Comparison of ENCODE assay signal across 11 mouse cellular contexts in the genomic region with DNA sequence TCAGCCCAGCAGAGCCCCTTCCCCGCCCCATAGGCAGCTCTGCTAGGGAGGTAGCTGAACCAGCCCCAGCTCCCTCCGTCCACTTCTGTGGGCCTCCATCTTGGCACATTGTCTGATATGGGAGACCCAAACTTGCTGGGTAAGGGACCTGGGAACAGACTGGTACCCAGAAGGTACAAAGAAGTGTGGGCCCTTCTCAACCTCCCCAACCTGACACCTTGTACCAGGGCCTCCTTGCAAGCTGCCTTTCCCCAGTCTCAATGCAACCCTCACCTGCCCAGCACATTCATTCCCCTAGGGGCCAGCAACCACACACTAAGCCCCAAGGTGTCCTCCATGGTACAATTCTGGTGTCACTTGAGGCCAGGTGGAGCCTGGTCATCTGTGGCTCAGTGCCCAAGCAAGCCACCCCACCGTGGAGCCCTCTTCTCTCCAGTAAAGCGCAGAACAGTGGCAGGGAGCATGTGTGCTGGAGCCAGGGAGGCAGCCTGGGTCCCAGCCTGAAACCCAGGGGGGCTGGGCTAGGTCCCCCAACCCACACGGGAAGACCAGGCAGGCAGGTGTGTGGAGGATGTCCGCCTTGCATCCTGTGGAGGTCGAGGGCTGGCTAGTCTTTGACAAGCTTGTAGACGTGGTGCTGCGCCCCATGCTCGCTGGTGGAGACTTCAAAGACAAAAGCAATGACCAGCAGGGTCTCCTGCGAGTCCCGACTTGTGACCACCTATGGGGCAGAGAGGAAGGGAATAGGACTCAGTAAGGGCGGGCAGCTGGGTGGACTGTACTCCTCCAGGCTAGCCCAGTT. TPM values are rescaled to one million over a fixed set of nuclear protein-coding genes. Genes with fewer than 3 reads are reported as not detected.
DNase-seq lines count a peak whose midpoint lies in the region; ATAC-seq and TF ChIP-seq lines count a peak whose summit lies in the region.
"Had no signal": no experiment of that assay in that cellular context is flagged by ENCODE, and none has a peak within 500 bp of the region (broad histone marks: within the 10 kb centered on the region; RNA-seq: fewer than 3 reads in every experiment).

No protein-coding gene starts in this region.

- DNase-seq in hindbrain, embryonic 10.5 days (ENCODE audit: low spot score) = peak; percentile 27
- DNase-seq in hindbrain, embryonic 14.5 days (ENCODE audit: low spot score) = no peak
- DNase-seq in 3T3-L1 (ENCODE audit: low read depth, low spot score) (peak; percentile 38), G1E (ENCODE audit: low spot score) (no peak)
- peak; percentile 43 for DNase-seq in limb, embryonic 11.5 days (ENCODE audit: low spot score)
- no peak for DNase-seq in adrenal gland, postnatal 14 days
- DNase-seq in forebrain, embryonic 11.5 days (ENCODE audit: low spot score) = no peak
- DNase-seq: thymus, adult 18-20 months had no signal

- H3K27me3 ChIP-seq in hindbrain, embryonic 10.5 days (ENCODE audit: insufficient read depth, poor library complexity, severe bottlenecking) = 0 out of 2 replicates have a peak, but pooled peaks cover 7% of the 10 kb centered on the region
- H3K27me3 ChIP-seq in hindbrain, embryonic 14.5 days (ENCODE audit: control insufficient read depth, insufficient read depth, low read length) = no peaks in the 10 kb centered on the region
- peaks cover 20% of the 10 kb centered on the region; the same call in 1 of the 2 replicates for H3K27me3 ChIP-seq in G1E (ENCODE audit: insufficient read depth, low read length)
- no peaks in the 10 kb centered on the region for H3K27me3 ChIP-seq in limb, embryonic 11.5 days (ENCODE audit: control insufficient read depth, insufficient read depth, low read length)
- H3K27me3 ChIP-seq in forebrain, embryonic 11.5 days (ENCODE audit: control insufficient read depth, insufficient read depth, low read length) = no peaks in the 10 kb centered on the region

- no peaks in the 10 kb centered on the region for H3K9me3 ChIP-seq in hindbrain, embryonic 10.5 days
- H3K9me3 ChIP-seq in hindbrain, embryonic 14.5 days (ENCODE audit: control insufficient read depth, low read length) = no peaks in the 10 kb centered on the region
- H3K9me3 ChIP-seq in G1E (replicated peaks) = no peaks in the 10 kb centered on the region
- H3K9me3 ChIP-seq in limb, embryonic 11.5 days (ENCODE audit: control insufficient read depth, low read length) = peaks cover under 1% of the 10 kb centered on the region; the same call in 1 of the 2 replicates
- no peaks in the 10 kb centered on the region for H3K9me3 ChIP-seq in forebrain, embryonic 11.5 days (ENCODE audit: control insufficient read depth, low read length)
- H3K9me3 ChIP-seq: megakaryocyte, embryonic 14.5 days had no signal

- H3K27ac ChIP-seq in hindbrain, embryonic 10.5 days = 0 out of 2 replicates have a peak overlapping the region, but pooled peaks have one; percentile 1
- H3K27ac ChIP-seq in hindbrain, embryonic 14.5 days = no peak overlapping the region
- H3K27ac ChIP-seq in limb, embryonic 11.5 days (replicated peaks; ENCODE audit: low read depth, low read length) = peak overlapping the region; percentile 36; the same call in 1 of the 2 replicates
- no peak overlapping the region for H3K27ac ChIP-seq in forebrain, embryonic 11.5 days (ENCODE audit: low read depth, low read length)

- ATAC-seq in hindbrain, embryonic 14.5 days (ENCODE audit: low FRiP score) = no peak
- no peak for ATAC-seq in G1E (ENCODE audit: extremely low read depth, insufficient number of reproducible peaks, low FRiP score, poor library complexity, severe bottlenecking)
- ATAC-seq in limb, embryonic 11.5 days (ENCODE audit: insufficient number of reproducible peaks, low FRiP score, low TSS enrichment, low read depth) = no peak
- no peak for ATAC-seq in forebrain, embryonic 11.5 days (replicated peaks; ENCODE audit: low FRiP score)
- ATAC-seq: forebrain, embryonic 16.5 days had no signal

- no peak overlapping the region for H3K4me3 ChIP-seq in hindbrain, embryonic 10.5 days
- H3K4me3 ChIP-seq in hindbrain, embryonic 14.5 days (replicated peaks; ENCODE audit: low read length) = no peak overlapping the region
- peak overlapping the region; percentile 57; the same call in 1 of the 2 replicates for H3K4me3 ChIP-seq in G1E (ENCODE audit: low read depth, low read length)
- H3K4me3 ChIP-seq in limb, embryonic 11.5 days (ENCODE audit: low read depth, low read length) = no peak overlapping the region
- H3K4me3 ChIP-seq in forebrain, embryonic 11.5 days (ENCODE audit: low read depth, low read length) = no peak overlapping the region

- peaks cover 48% of the 10 kb centered on the region for H3K4me1 ChIP-seq in hindbrain, embryonic 10.5 days (replicated peaks)
- H3K4me1 ChIP-seq in hindbrain, embryonic 14.5 days (replicated peaks; ENCODE audit: control insufficient read depth, insufficient read depth, low read length) = peaks cover 23% of the 10 kb centered on the region
- H3K4me1 ChIP-seq in G1E (ENCODE audit: insufficient read depth, low read depth, low read length) = peaks cover 64% of the 10 kb centered on the region
- H3K4me1 ChIP-seq in limb, embryonic 11.5 days (ENCODE audit: control insufficient read depth, insufficient read depth, low read length) = peaks cover 48% of the 10 kb centered on the region
- H3K4me1 ChIP-seq in forebrain, embryonic 11.5 days (replicated peaks; ENCODE audit: control insufficient read depth, insufficient read depth, low read length) = 0 out of 2 replicates have a peak, but pooled peaks cover 12% of the 10 kb centered on the region

- no peak overlapping the region for H3K9ac ChIP-seq in hindbrain, embryonic 14.5 days
- H3K9ac ChIP-seq in limb, embryonic 11.5 days (ENCODE audit: low read length) = peak overlapping the region; percentile 34; the same call in 1 of the 2 replicates
- no peak overlapping the region for H3K9ac ChIP-seq in forebrain, embryonic 11.5 days (ENCODE audit: low read length)

- H3K4me2 ChIP-seq in hindbrain, embryonic 14.5 days (replicated peaks) = no peak overlapping the region
- 0 out of 2 replicates have a peak overlapping the region, but pooled peaks have one; percentile 2 for H3K4me2 ChIP-seq in limb, embryonic 11.5 days (ENCODE audit: low read depth, severe bottlenecking)
- no peak overlapping the region for H3K4me2 ChIP-seq in forebrain, embryonic 11.5 days (ENCODE audit: low read depth, low read length, severe bottlenecking)

- 42% methylated on average over 13 of the region's 13 CpGs for WGBS in hindbrain, embryonic 10.5 days
- 40% methylated on average over 13 of the region's 13 CpGs for WGBS in hindbrain, embryonic 14.5 days
- 44% methylated on average over 13 of the region's 13 CpGs for WGBS in limb, embryonic 11.5 days
- 48% methylated on average over 13 of the region's 13 CpGs for WGBS in forebrain, embryonic 11.5 days

- no peak for TF ChIP-seq CTCF in G1E (IDR thresholded peaks at IDR 0.05; ENCODE audit: low read depth, low read length)

- peaks cover 79% of the 10 kb centered on the region for H3K36me3 ChIP-seq in hindbrain, embryonic 10.5 days
- H3K36me3 ChIP-seq in hindbrain, embryonic 14.5 days (replicated peaks; ENCODE audit: control insufficient read depth, insufficient read depth) = peaks cover 22% of the 10 kb centered on the region
- peaks cover 77% of the 10 kb centered on the region for H3K36me3 ChIP-seq in G1E (replicated peaks)
- peaks cover 15% of the 10 kb centered on the region for H3K36me3 ChIP-seq in limb, embryonic 11.5 days (ENCODE audit: control insufficient read depth, insufficient read depth, low read length)
- peaks cover 2% of the 10 kb centered on the region; the same call in 1 of the 2 replicates for H3K36me3 ChIP-seq in forebrain, embryonic 11.5 days (ENCODE audit: control insufficient read depth, insufficient read depth, low read length)

RNA-seq across cellular contexts. Expression of a gene that starts 4.0 kb away (rescaled TPM):
- polyA plus RNA-seq in hindbrain, embryonic 10.5 days (2016; fragmentation: Nextera tagmentation; extraction: Ambion mirVana) = 439 and 483 TPM in 2 replicates
- 370 and 441 TPM in 2 replicates for polyA plus RNA-seq in hindbrain, embryonic 14.5 days (2014; fragmentation: Nextera tagmentation; extraction: Ambion mirVana)
- total RNA-seq in G1E (2014; fragmentation: Nextera tagmentation) (2,842 and 3,361 TPM in 2 replicates), G1E (2017) (987 and 1,219 TPM in 2 replicates)
- polyA plus RNA-seq in G1E (2012) = 7,805 and 8,433 TPM in 2 replicates
- 616 TPM in 2 replicates for polyA plus RNA-seq in limb, embryonic 11.5 days (2014; fragmentation: Nextera tagmentation; extraction: Ambion mirVana)
- 814 and 958 TPM in 2 replicates for total RNA-seq in adrenal gland, postnatal 14 days (2021)
- 468 and 490 TPM in 2 replicates for polyA plus RNA-seq in forebrain, embryonic 11.5 days (2014; fragmentation: Nextera tagmentation; extraction: Ambion mirVana)

RNA-seq across cellular contexts. Expression of a gene that starts 18.3 kb away (rescaled TPM):
- 5.5 and 6.1 TPM in 2 replicates for polyA plus RNA-seq in hindbrain, embryonic 10.5 days (2016; fragmentation: Nextera tagmentation; extraction: Ambion mirVana)
- 1.3 and 1.4 TPM in 2 replicates for polyA plus RNA-seq in hindbrain, embryonic 14.5 days (2014; fragmentation: Nextera tagmentation; extraction: Ambion mirVana)
- total RNA-seq in G1E (2014; fragmentation: Nextera tagmentation) = 0.90 TPM in 1 of 2 replicates, not detected in the other
- total RNA-seq in G1E (2017) = 0.06 and 0.22 TPM in 2 replicates
- polyA plus RNA-seq in G1E (2012) = 0.41 and 0.47 TPM in 2 replicates
- polyA plus RNA-seq in limb, embryonic 11.5 days (2014; fragmentation: Nextera tagmentation; extraction: Ambion mirVana) = 10.0 and 10.6 TPM in 2 replicates
- total RNA-seq in adrenal gland, postnatal 14 days (2021) = 10.6 and 11.4 TPM in 2 replicates
- polyA plus RNA-seq in forebrain, embryonic 11.5 days (2014; fragmentation: Nextera tagmentation; extraction: Ambion mirVana) = 5.6 and 5.8 TPM in 2 replicates

RNA-seq across cellular contexts. Expression of a gene that starts 19.0 kb away (rescaled TPM):
- polyA plus RNA-seq in hindbrain, embryonic 10.5 days (2016; fragmentation: Nextera tagmentation; extraction: Ambion mirVana) = 32.6 and 32.9 TPM in 2 replicates
- polyA plus RNA-seq in hindbrain, embryonic 14.5 days (2014; fragmentation: Nextera tagmentation; extraction: Ambion mirVana) = 22.0 and 22.6 TPM in 2 replicates
- total RNA-seq in G1E (2014; fragmentation: Nextera tagmentation) = 33.9 and 34.5 TPM in 2 replicates
- total RNA-seq in G1E (2017) = 50.1 and 50.7 TPM in 2 replicates
- polyA plus RNA-seq in G1E (2012) = 79.0 and 80.0 TPM in 2 replicates
- 27.3 and 29.4 TPM in 2 replicates for polyA plus RNA-seq in limb, embryonic 11.5 days (2014; fragmentation: Nextera tagmentation; extraction: Ambion mirVana)
- total RNA-seq in adrenal gland, postnatal 14 days (2021) = 20.5 and 29.6 TPM in 2 replicates
- 28.0 and 32.3 TPM in 2 replicates for polyA plus RNA-seq in forebrain, embryonic 11.5 days (2014; fragmentation: Nextera tagmentation; extraction: Ambion mirVana)

RNA-seq across cellular contexts. Expression of a gene that starts 32.7 kb away (rescaled TPM):
- polyA plus RNA-seq in hindbrain, embryonic 10.5 days (2016; fragmentation: Nextera tagmentation; extraction: Ambion mirVana) = 2.8 and 4.0 TPM in 2 replicates
- polyA plus RNA-seq in hindbrain, embryonic 14.5 days (2014; fragmentation: Nextera tagmentation; extraction: Ambion mirVana) = 1.2 and 1.7 TPM in 2 replicates
- total RNA-seq in G1E (2014; fragmentation: Nextera tagmentation) (not detected in 2 replicates), G1E (2017) (0.16 TPM in 1 of 2 replicates, not detected in the other)
- polyA plus RNA-seq in G1E (2012) = 0.10 TPM in 1 of 2 replicates, not detected in the other
- polyA plus RNA-seq in limb, embryonic 11.5 days (2014; fragmentation: Nextera tagmentation; extraction: Ambion mirVana) = 3.4 and 4.4 TPM in 2 replicates
- total RNA-seq in adrenal gland, postnatal 14 days (2021) = 0.71 TPM in 1 of 2 replicates, not detected in the other
- polyA plus RNA-seq in forebrain, embryonic 11.5 days (2014; fragmentation: Nextera tagmentation; extraction: Ambion mirVana) = 2.6 and 4.2 TPM in 2 replicates
- total RNA-seq: layer of hippocampus, postnatal 25 days had no signal

Comparison
In these comparisons a context has a peak if more than half of its experiments do, and no peak if none do; other contexts are left out.
1. DNase-seq: peak in hindbrain, embryonic 10.5 days (single experiment), 3T3-L1 (single experiment) and limb, embryonic 11.5 days (single experiment); none in hindbrain, embryonic 14.5 days (single experiment), G1E (single experiment), adrenal gland, postnatal 14 days (single experiment) and forebrain, embryonic 11.5 days (single experiment).
2. H3K27ac ChIP-seq: peak in hindbrain, embryonic 10.5 days (single experiment) and limb, embryonic 11.5 days (single experiment); none in hindbrain, embryonic 14.5 days (single experiment) and forebrain, embryonic 11.5 days (single experiment).
3. RNA of a gene that starts 4.0 kb away (polyA plus RNA-seq): 7,805 to 8,433 TPM in G1E; 616 TPM in limb, embryonic 11.5 days, 468 to 490 TPM in forebrain, embryonic 11.5 days, 370 to 441 TPM in hindbrain, embryonic 14.5 days and 439 to 483 TPM in hindbrain, embryonic 10.5 days; every median in the first group is over 10 times any median in the second.